Mouse (Mus musculus) limb, embryonic 13.5 days (tissue): ENCODE measurements at regions not wholly inside any gene's neighbourhood (a gene's known extent, or its start where the extent isn't known, plus 50 kb on each side); places are given as distances from the start of the nearest gene placed in this dataset.

Experiments used
- ATAC-seq: fragments of 200-750 bp; cut with Nextera tagmentation; 2 replicates; pipeline ENCODE4 v1.8.0; 2017; ENCODE audit warnings: low read depth, moderate number of reproducible peaks, moderate TSS enrichment; ENCODE audit not compliant: low FRiP score
- H3K27ac ChIP-seq: fragments of 300-500 bp; sonication (generic); 2 replicates; pipeline ENCODE4 v1.5.1; 2015; ENCODE audit warnings: inconsistent platforms, mild to moderate bottlenecking, moderate library complexity
- H3K27me3 ChIP-seq: fragments of 300-500 bp; sonication (generic); 2 replicates; pipeline ENCODE4 v1.6.1; 2015; ENCODE audit warnings: mild to moderate bottlenecking, inconsistent platforms
- H3K36me3 ChIP-seq: fragments of 300-500 bp; sonication (generic); 2 replicates; pipeline ENCODE4 v1.6.1; 2015; ENCODE audit warnings: inconsistent platforms, mild to moderate bottlenecking, moderate library complexity
- H3K4me1 ChIP-seq: fragments of 300-500 bp; sonication (generic); 2 replicates; pipeline ENCODE4 v1.6.1; 2015; ENCODE audit warnings: inconsistent platforms
- H3K4me2 ChIP-seq: fragments of 300-500 bp; sonication (generic); replicated peaks from 2 replicates; pipeline ENCODE4 v1.6.1; 2015; ENCODE audit warnings: inconsistent platforms, mild to moderate bottlenecking, moderate library complexity
- H3K4me3 ChIP-seq: fragments of 300-500 bp; sonication (generic); 2 replicates; pipeline ENCODE4 v1.5.1; 2015; ENCODE audit warnings: moderate library complexity, mild to moderate bottlenecking, inconsistent platforms
- H3K9ac ChIP-seq: fragments of 300-500 bp; sonication (generic); 2 replicates; pipeline ENCODE4 v1.6.1; 2015; ENCODE audit warnings: mild to moderate bottlenecking, inconsistent platforms
- H3K9me3 ChIP-seq: fragments of 300-500 bp; sonication (generic); 2 replicates; pipeline ENCODE4 v1.6.1; 2016; ENCODE audit warnings: inconsistent platforms
- WGBS: fragments of 180-500 bp; shearing (Covaris S2); methylation state at CpG from one replicate; pipeline ENCODE4 v1.1.7; 2015; 5-methylcytosine and 5-hydroxymethylcytosine counted together

GRCm38 (mm10) chr10:57113359-57113758 is 372.8 kb upstream of the Hsf2 start:
- Histone ChIP-seq H3K4me2 (no peak overlapping the region), H3K27me3 (no peaks in the 10 kb centered on the region), H3K4me3 (no peak overlapping the region), H3K36me3 (no peaks in the 10 kb centered on the region), H3K9ac (no peak overlapping the region), H3K27ac (no peak overlapping the region), H3K9me3 (no peaks in the 10 kb centered on the region), H3K4me1 (no peaks in the 10 kb centered on the region)
- 85% methylated on average over 2 of the region's 2 CpGs for WGBS
- no peak for ATAC-seq

GRCm38 (mm10) chr10:57114696-57115271 is 371.4 kb upstream of the Hsf2 start:
- 87% methylated on average over 8 of the region's 8 CpGs for WGBS
- no peaks in the 10 kb centered on the region for H3K4me1 ChIP-seq
- no peaks in the 10 kb centered on the region for H3K27me3 ChIP-seq

GRCm38 (mm10) chr10:57121514-57121913 is 364.7 kb upstream of the Hsf2 start:
- Histone ChIP-seq H3K9me3 (no peaks in the 10 kb centered on the region), H3K36me3 (no peaks in the 10 kb centered on the region), H3K4me3 (no peak overlapping the region), H3K27me3 (no peaks in the 10 kb centered on the region), H3K9ac (no peak overlapping the region), H3K4me2 (no peak overlapping the region), H3K4me1 (no peaks in the 10 kb centered on the region), H3K27ac (no peak overlapping the region)
- 72% methylated on average over 1 of the region's 1 CpGs for WGBS
- ATAC-seq = no peak

More at GRCm38 (mm10) chr10:57114696-57115271, 371.4 kb upstream of the Hsf2 start:
- H3K4me2 ChIP-seq = no peak overlapping the region
- no peak for ATAC-seq
- H3K36me3 ChIP-seq = no peaks in the 10 kb centered on the region
- no peak overlapping the region for H3K9ac ChIP-seq
- H3K9me3 ChIP-seq = no peaks in the 10 kb centered on the region
- H3K4me3 ChIP-seq = no peak overlapping the region
- H3K27ac ChIP-seq = no peak overlapping the region

- no peak for ATAC-seq
- no peaks in the 10 kb centered on the region for H3K36me3 ChIP-seq
- no peak overlapping the region for H3K9ac ChIP-seq
- H3K27me3 ChIP-seq = no peaks in the 10 kb centered on the region
- peaks cover 4% of the 10 kb centered on the region for H3K4me1 ChIP-seq
- no peaks in the 10 kb centered on the region for H3K9me3 ChIP-seq
- no peak overlapping the region for H3K4me2 ChIP-seq
- no peak overlapping the region for H3K4me3 ChIP-seq
- WGBS = 76% methylated on average over 3 of the region's 3 CpGs
- H3K27ac ChIP-seq = no peak overlapping the region
These were observed 359.0 kb upstream of the Hsf2 start for GRCm38 (mm10) chr10:57127185-57127584.

GRCm38 (mm10) chr10:57156426-57156825 is 329.8 kb upstream of the Hsf2 start:
- ATAC-seq = no peak
- whole genome bisulfite sequencing = 60% methylated on average over 4 of the region's 4 CpGs
- Histone ChIP-seq H3K36me3 (no peaks in the 10 kb centered on the region), H3K9ac (no peak overlapping the region), H3K27me3 (no peaks in the 10 kb centered on the region), H3K4me2 (no peak overlapping the region), H3K9me3 (no peaks in the 10 kb centered on the region), H3K27ac (no peak overlapping the region), H3K4me3 (no peak overlapping the region), H3K4me1 (no peaks in the 10 kb centered on the region)

GRCm38 (mm10) chr10:57156912-57157311 is 329.3 kb upstream of the Hsf2 start:
- ATAC-seq = peak; percentile 73
- no peak overlapping the region for H3K27ac ChIP-seq

GRCm38 (mm10) chr10:57160546-57160945 is 325.6 kb upstream of the Hsf2 start:
- Histone ChIP-seq H3K4me1 (no peaks in the 10 kb centered on the region), H3K4me3 (no peak overlapping the region), H3K4me2 (no peak overlapping the region), H3K9ac (no peak overlapping the region), H3K27ac (no peak overlapping the region), H3K36me3 (no peaks in the 10 kb centered on the region), H3K9me3 (no peaks in the 10 kb centered on the region), H3K27me3 (no peaks in the 10 kb centered on the region)
- no peak for ATAC-seq

More at GRCm38 (mm10) chr10:57156912-57157311, 329.3 kb upstream of the Hsf2 start:
- H3K4me3 ChIP-seq = no peak overlapping the region
- no peaks in the 10 kb centered on the region for H3K4me1 ChIP-seq
- no peak overlapping the region for H3K4me2 ChIP-seq
- no peaks in the 10 kb centered on the region for H3K9me3 ChIP-seq
- WGBS = 49% methylated on average over 9 of the region's 9 CpGs
- H3K27me3 ChIP-seq = no peaks in the 10 kb centered on the region
- H3K36me3 ChIP-seq = no peaks in the 10 kb centered on the region
- H3K9ac ChIP-seq = no peak overlapping the region

- no peak for ATAC-seq
- WGBS = 49% methylated on average over 5 of the region's 5 CpGs
- H3K36me3 ChIP-seq = no peaks in the 10 kb centered on the region
These were observed 322.8 kb upstream of the Hsf2 start for GRCm38 (mm10) chr10:57163359-57163758.

GRCm38 (mm10) chr10:57183560-57183959 is 302.6 kb upstream of the Hsf2 start:
- Histone ChIP-seq H3K36me3 (no peaks in the 10 kb centered on the region), H3K4me3 (no peak overlapping the region), H3K4me2 (no peak overlapping the region), H3K9ac (no peak overlapping the region), H3K27me3 (no peaks in the 10 kb centered on the region), H3K4me1 (no peaks in the 10 kb centered on the region), H3K27ac (no peak overlapping the region), H3K9me3 (no peaks in the 10 kb centered on the region)
- WGBS = 72% methylated on average over 1 of the region's 1 CpGs
- 0 out of 2 replicates have a peak, but pooled peaks have one; percentile 32 for ATAC-seq

More at GRCm38 (mm10) chr10:57163359-57163758, 322.8 kb upstream of the Hsf2 start:
- Histone ChIP-seq H3K27me3 (no peaks in the 10 kb centered on the region), H3K9ac (no peak overlapping the region), H3K27ac (no peak overlapping the region), H3K9me3 (no peaks in the 10 kb centered on the region), H3K4me2 (no peak overlapping the region), H3K4me3 (no peak overlapping the region), H3K4me1 (no peaks in the 10 kb centered on the region)

GRCm38 (mm10) chr10:57210701-57211100 is 275.5 kb upstream of the Hsf2 start:
- H3K9ac ChIP-seq = no peak overlapping the region
- H3K27ac ChIP-seq = no peak overlapping the region
- H3K4me1 ChIP-seq = no peaks in the 10 kb centered on the region
- no peak overlapping the region for H3K4me2 ChIP-seq
- H3K9me3 ChIP-seq = no peaks in the 10 kb centered on the region
- ATAC-seq = no peak
- no peaks in the 10 kb centered on the region for H3K27me3 ChIP-seq
- H3K4me3 ChIP-seq = no peak overlapping the region
- H3K36me3 ChIP-seq = no peaks in the 10 kb centered on the region

GRCm38 (mm10) chr10:57231117-57231516 is 255.1 kb upstream of the Hsf2 start:
- Histone ChIP-seq H3K27ac (no peak overlapping the region), H3K9ac (no peak overlapping the region), H3K36me3 (no peaks in the 10 kb centered on the region), H3K9me3 (no peaks in the 10 kb centered on the region), H3K4me3 (no peak overlapping the region), H3K27me3 (no peaks in the 10 kb centered on the region), H3K4me2 (no peak overlapping the region), H3K4me1 (no peaks in the 10 kb centered on the region)
- 32% methylated on average over 3 of the region's 3 CpGs for WGBS
- peak; percentile 64; the same call in 1 of the 2 replicates for ATAC-seq

GRCm38 (mm10) chr10:57281220-57281619 is 205.0 kb upstream of the Hsf2 start:
- WGBS = 67% methylated on average over 1 of the region's 1 CpGs
- Histone ChIP-seq H3K4me2 (no peak overlapping the region), H3K36me3 (no peaks in the 10 kb centered on the region), H3K27me3 (no peaks in the 10 kb centered on the region), H3K9ac (no peak overlapping the region), H3K4me1 (no peaks in the 10 kb centered on the region), H3K9me3 (no peaks in the 10 kb centered on the region), H3K27ac (no peak overlapping the region), H3K4me3 (no peak overlapping the region)
- ATAC-seq = no peak

- no peaks in the 10 kb centered on the region for H3K4me1 ChIP-seq
- H3K4me3 ChIP-seq = no peak overlapping the region
- 77% methylated on average over 5 of the region's 5 CpGs for WGBS
- no peak for ATAC-seq
- no peaks in the 10 kb centered on the region for H3K36me3 ChIP-seq
- H3K27me3 ChIP-seq = no peaks in the 10 kb centered on the region
- H3K9me3 ChIP-seq = no peaks in the 10 kb centered on the region
- H3K4me2 ChIP-seq = no peak overlapping the region
- no peak overlapping the region for H3K9ac ChIP-seq
- H3K27ac ChIP-seq = no peak overlapping the region
These were observed 203.3 kb upstream of the Hsf2 start for GRCm38 (mm10) chr10:57282896-57283295.
